Mouse (Mus musculus) T-helper 17 cell (primary cell): ENCODE measurements around the gene Akt3.

Experiments used
- in situ Hi-C, 2 experiments: fragments of 300-600 bp; cut with MboI, MseI; formaldehyde crosslinking; loops; 1 replicate in 1 of 2; 2 replicates in 1 of 2; pipeline ENCODE4 v1.15.1; 2025; ENCODE audit warnings: high pct_unique_total_duplicates in 2 of 2

Gene Akt3

GRCm38 (mm10) chr1:177258034-177258342, at the start of gene Akt3:
Gene Akt3, minus strand, starts transcription at chr1:177258203.
- in situ Hi-C loops, result loop anchor here (10.0 to 25.0 kb wide), 2 partner anchors 187 to 1621 kb away; partner anchors contain the start of genes Fh1 (in 1 of the 2) and Zbtb18 (in 1 of the 2)

GRCm38 (mm10) chr1:177307549-177307948, 49.5 kb upstream of the Akt3 start:
- in situ Hi-C loops, result no loop called here

GRCm38 (mm10) chr1:177298231-177298630, 40.2 kb upstream of the Akt3 start:
- in situ Hi-C loops, result no loop called here

- in situ Hi-C loops, result no loop called here
Observed at GRCm38 (mm10) chr1:177286764-177287163, 28.8 kb upstream of the Akt3 start.

GRCm38 (mm10) chr1:177281925-177282324, 23.9 kb upstream of the Akt3 start:
- in situ Hi-C loops, result no loop called here

- in situ Hi-C loops, result no loop called here
Observed at GRCm38 (mm10) chr1:177277361-177277760, 19.4 kb upstream of the Akt3 start.

- in situ Hi-C loops, result loop anchor here in 1 of 2 experiments (25.0 kb wide), 1 partner anchor 1630 kb away; the partner anchor contains the start of gene Fh1
Observed at GRCm38 (mm10) chr1:177267645-177268044, 9.6 kb upstream of the Akt3 start.

- in situ Hi-C loops, result loop anchor here in 1 of 2 experiments (25.0 kb wide), 1 partner anchor 1626 kb away; the partner anchor contains the start of gene Fh1
Observed at GRCm38 (mm10) chr1:177262926-177263325, 4.9 kb upstream of the Akt3 start.

- in situ Hi-C loops, result loop anchor here in 1 of 2 experiments (25.0 kb wide), 1 partner anchor 1623 kb away; the partner anchor contains the start of gene Fh1
Observed at GRCm38 (mm10) chr1:177260796-177261195, 2.8 kb upstream of the Akt3 start.

GRCm38 (mm10) chr1:177259038-177259600, 1.1 kb upstream of the Akt3 start:
- in situ Hi-C loops, result loop anchor here (10.0 to 25.0 kb wide), 2 partner anchors 186 to 1622 kb away; partner anchors contain the start of genes Fh1 (in 1 of the 2) and Zbtb18 (in 1 of the 2)

- in situ Hi-C loops, result loop anchor here (10.0 to 25.0 kb wide), 2 partner anchors 186 to 1621 kb away; partner anchors contain the start of genes Fh1 (in 1 of the 2) and Zbtb18 (in 1 of the 2)
Observed at GRCm38 (mm10) chr1:177258343-177259037, 487 bp upstream of the Akt3 start.

GRCm38 (mm10) chr1:177257178-177258033, 597 bp downstream of the Akt3 start:
- in situ Hi-C loops, result loop anchor here (10.0 to 25.0 kb wide), 2 partner anchors 187 to 1620 kb away; partner anchors contain the start of genes Fh1 (in 1 of the 2) and Zbtb18 (in 1 of the 2)

GRCm38 (mm10) chr1:177248638-177249037, 9.4 kb downstream of the Akt3 start:
- in situ Hi-C loops, result no loop called here

GRCm38 (mm10) chr1:177238368-177238767, 19.6 kb downstream of the Akt3 start:
- in situ Hi-C loops, result no loop called here

- in situ Hi-C loops, result no loop called here
Observed at GRCm38 (mm10) chr1:177236695-177237094, 21.3 kb downstream of the Akt3 start.

- in situ Hi-C loops, result no loop called here
Observed at GRCm38 (mm10) chr1:177236249-177236648, 21.8 kb downstream of the Akt3 start.

GRCm38 (mm10) chr1:177234462-177234861, 23.5 kb downstream of the Akt3 start:
- in situ Hi-C loops, result no loop called here

- in situ Hi-C loops, result no loop called here
Observed at GRCm38 (mm10) chr1:177231122-177231521, 26.9 kb downstream of the Akt3 start.

GRCm38 (mm10) chr1:177198978-177199377, 59.0 kb downstream of the Akt3 start:
- in situ Hi-C loops, result loop anchor here in 1 of 2 experiments (10.0 kb wide), 1 partner anchor 314 kb away; no protein-coding TSS in a partner anchor

- in situ Hi-C loops, result loop anchor here in 1 of 2 experiments (10.0 kb wide), 1 partner anchor 310 kb away; no protein-coding TSS in a partner anchor
Observed at GRCm38 (mm10) chr1:177195224-177195623, 62.8 kb downstream of the Akt3 start.

GRCm38 (mm10) chr1:177194324-177194723, 63.7 kb downstream of the Akt3 start:
- in situ Hi-C loops, result loop anchor here in 1 of 2 experiments (10.0 kb wide), 1 partner anchor 310 kb away; no protein-coding TSS in a partner anchor
